Mouse (Mus musculus) ovary, adult 18-20 months (tissue): Measurements from ENCODE around the gene Scfd1.

Experiments used
- DNase-seq: peaks from one replicate; pipeline ENCODE4 v3.0.0; 2022; ENCODE audit warnings: low spot score, mixed read lengths

The Scfd1 gene

DNA sequence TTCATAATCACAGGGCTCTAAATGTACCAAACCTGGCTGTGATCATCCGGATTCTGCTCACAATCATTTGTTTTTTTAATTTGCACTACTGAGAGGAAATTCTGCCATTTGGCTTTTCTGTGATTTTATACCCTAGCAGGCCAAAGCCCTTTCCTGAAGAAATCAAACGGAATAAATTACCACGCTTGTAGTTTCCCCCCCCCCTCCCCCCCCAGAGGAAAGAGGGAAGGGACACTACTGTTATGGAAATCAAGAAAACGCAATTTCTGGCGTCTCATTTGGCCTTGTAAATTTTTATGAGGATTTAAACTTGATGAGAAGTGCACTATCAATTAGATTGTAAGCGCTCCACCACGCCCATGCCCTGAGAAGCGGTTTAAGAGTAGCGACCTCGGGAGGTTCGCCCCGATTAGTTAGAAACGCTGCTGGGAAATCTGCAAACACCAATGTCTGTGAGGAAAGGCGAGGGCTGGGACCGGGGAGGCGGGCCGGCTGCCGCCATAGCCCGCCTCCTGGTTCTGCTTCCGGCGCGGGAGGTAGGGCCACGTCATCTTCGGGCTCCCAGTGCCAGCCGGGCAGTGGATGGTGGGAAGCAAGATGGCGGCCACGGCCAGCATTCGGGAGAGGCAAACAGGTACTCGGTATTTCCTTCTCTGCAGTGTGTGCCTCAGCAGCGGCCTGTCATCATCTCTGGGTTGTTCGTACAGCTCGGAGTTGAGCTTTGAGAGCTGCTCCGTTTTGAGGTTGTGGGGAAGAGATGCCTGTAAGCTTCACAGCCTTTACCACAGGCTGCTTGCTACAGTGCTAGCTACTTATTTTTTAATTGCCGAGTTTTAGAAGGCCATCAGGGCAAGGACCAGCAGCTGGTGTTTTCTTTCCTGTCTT lies at the start of gene Scfd1:
TSS of gene Scfd1 (plus strand) at position 508 of the 885 bp plus-strand sequence.
- peak; percentile 91 for DNase-seq

DNA sequence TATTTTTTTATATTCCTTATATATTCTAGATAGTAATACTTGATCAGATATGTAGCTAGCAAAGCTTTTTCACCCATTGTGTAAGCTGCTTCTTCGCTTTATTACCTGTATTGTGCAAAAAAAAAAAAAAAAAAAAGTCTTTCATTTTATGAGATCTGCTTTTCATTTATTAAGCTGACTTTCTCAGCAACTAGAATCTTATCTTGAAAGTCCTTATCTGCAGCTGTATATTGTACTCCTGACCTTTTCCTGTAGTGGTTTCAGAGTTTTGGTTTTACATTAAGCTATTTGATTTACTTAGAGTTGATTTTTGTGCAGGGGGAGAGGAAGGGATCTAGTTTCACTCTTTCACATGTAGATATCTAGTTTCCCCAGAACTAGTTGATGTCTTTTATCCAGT lies 40.3 kb upstream of the Scfd1 start:
- DNase-seq, result no peak

GRCm38 (mm10) chr12:51346121-51346520 lies 31.2 kb upstream of the Scfd1 start:
- no peak for DNase-seq

GRCm38 (mm10) chr12:51347988-51348697 lies 29.2 kb upstream of the Scfd1 start, which contains the start of gene G2e3:
Gene G2e3, plus strand, starts transcription at chr12:51348061.
- DNase-seq, result peak; percentile 87

DNA sequence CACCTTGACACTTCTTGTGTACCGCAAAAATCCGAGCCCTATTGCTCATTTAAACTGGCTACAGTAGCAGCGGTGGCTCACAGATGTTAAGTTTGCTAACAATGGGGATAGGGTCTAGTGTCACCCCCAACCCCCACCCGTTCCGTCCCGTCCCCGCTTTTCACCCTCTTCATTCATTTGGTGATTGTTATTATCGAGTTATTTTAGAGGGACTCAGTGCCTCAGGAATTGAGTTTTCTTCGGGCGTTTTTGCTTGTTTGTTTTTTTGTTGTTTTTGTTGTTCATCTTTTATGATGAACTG lies 28.7 kb upstream of the Scfd1 start:
- DNase-seq, result no peak

- no peak for DNase-seq
Measured at GRCm38 (mm10) chr12:51355296-51355695, 22.0 kb upstream of the Scfd1 start.

- no peak for DNase-seq
Measured at GRCm38 (mm10) chr12:51361294-51361693, 16.0 kb upstream of the Scfd1 start.

DNA sequence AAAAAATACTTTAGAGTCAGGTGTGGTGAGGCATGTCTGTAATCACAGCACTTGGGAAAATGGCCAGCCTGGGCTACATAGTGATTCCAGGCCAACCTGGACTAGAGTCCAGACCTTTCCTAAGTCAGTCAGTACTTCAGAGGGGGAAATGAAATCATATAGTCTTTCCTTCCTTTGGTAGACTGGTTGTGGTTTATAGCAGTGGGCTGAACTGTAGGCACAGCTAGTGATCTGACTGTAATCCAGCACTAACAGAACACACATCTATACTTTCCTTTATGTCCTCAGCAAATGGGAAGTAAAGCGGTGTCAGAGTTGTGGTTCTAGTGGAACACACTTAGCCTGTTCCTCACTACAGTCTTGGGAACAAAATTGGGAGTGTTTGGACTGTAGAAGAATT lies 14.4 kb upstream of the Scfd1 start:
- DNase-seq, result no peak

DNA sequence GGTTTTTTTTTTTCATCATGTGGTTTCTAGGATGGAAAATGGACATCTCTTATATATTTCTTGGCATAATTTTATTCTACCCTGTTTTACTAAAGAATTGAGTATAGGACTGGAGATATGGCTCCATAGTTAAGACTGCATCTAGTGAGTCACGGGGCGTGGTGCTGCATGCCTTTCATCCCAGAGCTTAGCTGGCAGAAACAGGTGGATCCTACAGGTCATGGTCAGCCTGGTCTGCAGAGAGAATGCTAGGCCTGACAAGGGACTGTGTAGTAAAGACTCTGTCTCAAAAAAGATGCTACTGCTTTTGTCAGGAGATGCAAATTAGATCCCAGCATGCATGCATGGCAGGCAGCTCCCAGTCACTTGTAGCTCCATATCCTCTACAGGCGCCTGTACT lies 8.8 kb upstream of the Scfd1 start:
- no peak for DNase-seq

DNA sequence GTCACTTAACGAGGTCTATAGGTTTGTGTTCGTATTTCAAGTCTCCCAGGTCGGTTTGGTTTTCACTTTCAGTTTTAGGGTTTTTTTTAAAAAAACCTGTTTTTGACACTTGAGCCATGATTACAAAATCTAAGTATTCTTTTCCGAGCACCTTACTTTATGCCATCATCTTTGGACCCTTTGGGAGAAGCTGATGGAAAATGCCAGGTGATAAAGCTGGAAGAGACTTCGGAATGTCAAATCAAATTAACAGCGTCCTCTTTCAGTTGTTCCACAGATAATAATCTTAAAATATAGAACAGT lies 529 bp downstream of the Scfd1 start:
- DNase-seq, result no peak

- no peak for DNase-seq
Measured at GRCm38 (mm10) chr12:51399871-51400270, 22.6 kb downstream of the Scfd1 start.

GRCm38 (mm10) chr12:51402060-51402698 lies 24.9 kb downstream of the Scfd1 start:
- no peak for DNase-seq

DNA sequence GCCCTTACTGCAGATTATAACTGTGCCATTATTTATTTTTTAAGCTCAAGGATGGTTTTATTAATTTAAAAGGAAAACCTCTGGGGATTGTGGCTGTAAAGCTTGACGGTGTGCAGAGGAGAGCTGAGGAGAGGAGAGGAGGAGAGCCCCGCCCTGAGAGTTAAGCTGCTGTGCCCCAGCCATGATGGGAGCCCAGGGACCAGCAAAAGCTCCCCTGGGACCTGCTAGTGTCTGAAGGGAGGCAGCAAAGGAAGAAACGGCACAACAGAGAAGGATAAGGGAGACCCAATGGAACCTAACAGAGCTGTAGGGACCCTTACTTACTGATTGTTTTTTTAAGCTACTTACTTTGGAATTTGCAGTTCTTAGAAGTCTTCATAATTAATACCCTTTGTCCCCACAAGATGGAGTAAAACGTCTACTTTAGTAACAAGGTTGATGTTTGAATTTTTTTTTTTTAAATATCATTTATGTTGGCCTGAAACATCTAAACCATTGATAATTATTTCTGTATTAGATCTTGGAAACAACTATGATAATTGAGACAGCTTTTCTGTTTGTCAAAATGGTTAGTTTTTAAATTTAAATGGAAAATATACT lies 26.8 kb downstream of the Scfd1 start:
- DNase-seq, result no peak

- DNase-seq, result no peak
Measured at GRCm38 (mm10) chr12:51411362-51411761, 34.1 kb downstream of the Scfd1 start.

- DNase-seq, result no peak
Measured at GRCm38 (mm10) chr12:51437541-51437940, 60.2 kb downstream of the Scfd1 start.

GRCm38 (mm10) chr12:51438311-51438710 lies 61.0 kb downstream of the Scfd1 start:
- DNase-seq, result no peak

- no peak for DNase-seq
Measured at GRCm38 (mm10) chr12:51449303-51449702, 72.0 kb downstream of the Scfd1 start.

DNA sequence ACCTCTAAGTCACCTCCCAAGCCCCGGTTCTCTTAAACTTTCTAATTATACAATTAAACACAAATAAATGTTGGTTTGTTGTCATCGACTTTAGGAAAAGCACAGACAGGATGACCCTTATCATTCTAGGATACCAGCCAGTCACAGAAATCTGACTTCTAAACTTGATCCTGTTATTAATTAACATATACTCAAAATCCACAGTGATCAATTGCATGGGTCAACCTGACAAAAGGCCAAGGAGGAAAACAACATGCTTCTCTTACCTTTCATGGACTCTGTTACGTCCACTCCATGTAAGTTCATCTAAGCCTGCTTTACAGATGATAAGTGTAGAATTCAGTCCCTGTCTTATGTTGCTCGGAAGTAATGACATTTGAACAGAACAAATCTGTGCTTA lies 93.6 kb downstream of the Scfd1 start:
- no peak for DNase-seq

GRCm38 (mm10) chr12:51481246-51481645 lies 103.9 kb downstream of the Scfd1 start:
- DNase-seq, result no peak

DNA sequence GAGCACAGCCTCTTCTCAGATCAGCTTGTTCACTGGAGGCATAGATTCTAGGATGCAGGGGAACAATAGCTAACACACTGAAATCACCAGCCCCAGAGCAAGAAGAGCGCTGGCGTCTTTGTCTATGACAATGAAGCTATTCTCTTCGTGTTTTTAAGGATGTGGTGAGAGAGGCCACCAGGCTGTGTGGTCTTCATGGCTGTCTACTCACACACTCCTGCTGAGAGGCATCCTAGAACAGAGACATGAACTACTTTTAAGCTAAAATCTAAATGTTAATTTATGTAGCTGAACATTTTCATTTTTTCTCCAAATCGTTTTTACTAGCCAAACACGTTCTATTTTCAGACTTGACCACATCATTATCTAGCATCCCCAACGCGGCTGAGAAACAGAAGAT lies 114.7 kb downstream of the Scfd1 start:
- no peak for DNase-seq

DNA sequence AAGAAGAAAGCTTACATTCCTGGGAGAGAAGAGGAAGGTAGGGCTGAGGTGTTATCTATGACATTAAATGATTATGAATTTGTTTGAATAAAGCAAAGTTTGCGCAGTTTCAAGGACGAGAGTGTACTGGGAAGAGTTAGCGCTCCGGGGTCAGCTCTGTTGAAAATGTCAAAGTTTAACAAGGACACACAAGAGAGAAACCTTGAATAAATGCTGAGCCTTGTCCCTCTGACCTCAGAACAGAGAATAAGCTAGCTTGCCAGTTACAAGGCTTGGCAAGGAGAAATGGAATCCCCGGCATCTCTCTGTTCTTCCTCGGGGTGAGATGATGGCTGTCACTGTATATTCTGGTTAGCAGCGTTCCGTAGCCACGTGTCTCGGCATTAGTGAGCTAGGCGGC lies 116.2 kb downstream of the Scfd1 start:
- peak; percentile 13 for DNase-seq

DNA sequence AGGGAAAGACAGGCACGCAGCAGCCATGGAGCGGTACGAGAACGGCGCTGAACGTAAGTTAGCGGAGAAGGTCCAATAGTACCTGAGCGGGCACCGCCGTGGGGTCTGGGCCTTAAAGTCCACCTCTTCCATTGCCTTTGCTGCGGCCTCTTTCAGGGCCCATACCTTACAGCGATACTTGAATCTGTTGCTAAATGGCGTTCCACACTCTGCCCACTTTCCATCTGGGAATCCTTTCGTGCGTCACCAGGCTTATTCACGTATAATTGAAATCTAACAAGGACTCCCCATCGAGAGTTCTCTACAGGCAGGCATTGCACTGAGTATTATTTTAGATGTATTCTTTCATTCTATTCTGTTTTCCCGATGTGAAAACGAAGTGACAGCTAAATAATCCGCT lies 117.3 kb downstream of the Scfd1 start:
- no peak for DNase-seq
